Comparison of ENCODE assay signal across 21 mouse cellular contexts in genomic region chr12:29755086-29755871, GRCm38 (mm10).
DNase-seq lines count a peak whose midpoint lies in the region; ATAC-seq and TF ChIP-seq lines count a peak whose summit lies in the region.
"Had no signal": no experiment of that assay in that cellular context is flagged by ENCODE, and none has a peak within 500 bp of the region (broad histone marks: within the 10 kb centered on the region; RNA-seq: fewer than 3 reads in every experiment).

No protein-coding gene starts in this region.

- 66% methylated on average over 5 of the region's 5 CpGs for WGBS in forebrain, embryonic 16.5 days
- 55% methylated on average over 5 of the region's 5 CpGs for WGBS in liver, embryonic 12.5 days (ENCODE audit: insufficient replicate concordance)

- H3K9ac ChIP-seq in forebrain, embryonic 16.5 days (replicated peaks; ENCODE audit: low read depth, low read length), result no peak overlapping the region
- no peak overlapping the region for H3K9ac ChIP-seq in liver, embryonic 12.5 days
- H3K9ac ChIP-seq: embryonic facial prominence, embryonic 15.5 days; heart, embryonic 12.5 days; hindbrain, embryonic 15.5 days had no signal

- no peaks in the 10 kb centered on the region for H3K36me3 ChIP-seq in forebrain, embryonic 16.5 days (ENCODE audit: control insufficient read depth, insufficient read depth)
- H3K36me3 ChIP-seq in liver, embryonic 12.5 days, result no peaks in the 10 kb centered on the region
- H3K36me3 ChIP-seq: embryonic facial prominence, embryonic 15.5 days; heart, embryonic 12.5 days; hindbrain, embryonic 10.5 days; hindbrain, embryonic 15.5 days had no signal

- H3K4me2 ChIP-seq in forebrain, embryonic 16.5 days (ENCODE audit: low read length), result no peak overlapping the region
- H3K4me2 ChIP-seq in liver, embryonic 12.5 days, result no peak overlapping the region
- H3K4me2 ChIP-seq: embryonic facial prominence, embryonic 15.5 days; heart, embryonic 12.5 days; hindbrain, embryonic 15.5 days had no signal

- intact Hi-C loops in left cerebral cortex, adult 2 months (cut with DNase I), result no loop called here

- H3K4me3 ChIP-seq in left cerebral cortex, adult 2 months, result no peak overlapping the region
- no peak overlapping the region for H3K4me3 ChIP-seq in forebrain, embryonic 16.5 days (replicated peaks; ENCODE audit: low read length)
- H3K4me3 ChIP-seq in liver, embryonic 12.5 days, result no peak overlapping the region
- H3K4me3 ChIP-seq: embryonic facial prominence, embryonic 15.5 days; erythroblast, embryonic 14.5 days; heart, adult 2 months; heart, embryonic 12.5 days; hindbrain, embryonic 10.5 days; hindbrain, embryonic 15.5 days had no signal

- peak; percentile 62 for ATAC-seq in frontal cortex, adult (ENCODE audit: low TSS enrichment)
- ATAC-seq in forebrain, embryonic 16.5 days, result no peak
- no peak for ATAC-seq in liver, embryonic 12.5 days
- ATAC-seq: activated CD4-positive, CD25-positive, alpha-beta regulatory T cell, adult 4 months; intestine, embryonic 16.5 days; Patski had no signal

- peak overlapping the region; percentile 51 for H3K27ac ChIP-seq in left cerebral cortex, adult 2 months
- H3K27ac ChIP-seq in forebrain, embryonic 16.5 days (ENCODE audit: low read length), result peak overlapping the region; percentile 44
- H3K27ac ChIP-seq in liver, embryonic 12.5 days, result no peak overlapping the region
- H3K27ac ChIP-seq: embryonic facial prominence, embryonic 15.5 days; heart, adult 2 months; hindbrain, embryonic 10.5 days; hindbrain, embryonic 15.5 days had no signal

- H3K9me3 ChIP-seq in forebrain, embryonic 16.5 days (ENCODE audit: control insufficient read depth, low read length), result no peaks in the 10 kb centered on the region
- H3K9me3 ChIP-seq in liver, embryonic 12.5 days (replicated peaks), result no peaks in the 10 kb centered on the region
- H3K9me3 ChIP-seq: embryonic facial prominence, embryonic 15.5 days; heart, embryonic 12.5 days; hindbrain, embryonic 10.5 days; hindbrain, embryonic 15.5 days had no signal

- no peak for TF ChIP-seq CTCF in left cerebral cortex, adult 2 months (IDR thresholded peaks at IDR 0.05)

- H3K4me1 ChIP-seq in forebrain, embryonic 16.5 days (replicated peaks; ENCODE audit: control insufficient read depth, insufficient read depth, low read length), result peaks cover 18% of the 10 kb centered on the region
- no peaks in the 10 kb centered on the region for H3K4me1 ChIP-seq in liver, embryonic 12.5 days
- H3K4me1 ChIP-seq: embryonic facial prominence, embryonic 15.5 days; heart, embryonic 12.5 days; hindbrain, embryonic 10.5 days had no signal

- no peaks in the 10 kb centered on the region for H3K27me3 ChIP-seq in forebrain, embryonic 16.5 days (replicated peaks; ENCODE audit: control insufficient read depth, insufficient read depth, low read length)
- H3K27me3 ChIP-seq in liver, embryonic 12.5 days (replicated peaks), result no peaks in the 10 kb centered on the region
- H3K27me3 ChIP-seq: CH12.LX; embryonic facial prominence, embryonic 15.5 days; heart, embryonic 12.5 days; hindbrain, embryonic 15.5 days had no signal

- peak; percentile 17 for DNase-seq in cerebellum, adult 9-10 months
- no peak for DNase-seq in cerebellum, adult 11-12 months
- no peak for DNase-seq in frontal cortex, postnatal 10 days (ENCODE audit: low spot score in 2 of 2)
- no peak for DNase-seq in left cerebral cortex, adult 2 months (ENCODE audit: extremely low spot score in 1 of 2, low spot score in 2 of 2)
- no peak for DNase-seq in left cerebral cortex, adult 18-20 months (ENCODE audit: low spot score in 2 of 2)
- DNase-seq: adrenal gland, postnatal 14 days; embryo, embryonic 11 days; heart, adult 2 months; kidney, adult 2 months had no signal
